Mouse (Mus musculus): ENCODE results near the gene Notch3.

DNA sequence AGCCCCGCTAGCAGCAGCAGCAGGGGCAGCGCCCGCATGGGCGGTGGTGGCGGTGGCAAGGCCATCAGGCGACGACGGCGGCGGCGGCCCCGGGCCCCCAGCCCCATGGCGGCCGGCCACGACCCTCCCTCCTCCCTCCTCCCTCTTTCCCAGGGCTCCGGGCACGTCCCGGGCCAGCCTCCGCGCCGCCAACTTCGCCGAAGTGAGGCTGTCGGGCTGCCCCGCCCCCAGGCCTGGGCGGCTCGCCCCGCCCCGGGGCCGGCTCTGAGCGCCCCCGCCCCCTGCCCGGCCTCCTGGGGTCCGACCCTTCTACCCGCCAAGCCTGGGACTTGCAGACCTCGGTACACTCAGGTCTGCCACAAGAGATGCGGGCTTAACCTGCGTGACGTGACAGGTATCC, at the start of gene Notch3:
- TF ChIP-seq TAL1 (IDR thresholded peaks at IDR 0.05; ENCODE audit: low read length) (no peak), GATA1 (IDR thresholded peaks at IDR 0.05; ENCODE audit: low read length) (no peak)
